Mouse (Mus musculus): ENCODE data around the gene Dpm2. TPM values are rescaled to one million over a fixed set of nuclear protein-coding genes. Genes with fewer than 3 reads are reported as not detected.

The Dpm2 gene
- total RNA-seq, 2 experiments from 2014 or later: 49.7 to 58.0 TPM

GRCm38 (mm10) chr2:32581450-32582095 is 10.9 kb downstream of the Dpm2 start:
- DNase-seq (ENCODE audit: low spot score in 2 of 2): no peak

- peak; percentile 72 to 73 for DNase-seq (ENCODE audit: low spot score in 2 of 2)
Measured at GRCm38 (mm10) chr2:32582830-32583799, 12.5 kb downstream of the Dpm2 start.

- no peak for DNase-seq (ENCODE audit: low spot score in 2 of 2)
Measured at GRCm38 (mm10) chr2:32585149-32585714, 14.6 kb downstream of the Dpm2 start.

- peak; percentile 84 to 88 for DNase-seq (ENCODE audit: low spot score in 2 of 2)
Measured at GRCm38 (mm10) chr2:32586871-32587351, 16.3 kb downstream of the Dpm2 start, which contains the start of gene St6galnac4. TSS of gene St6galnac4 (plus strand) at chr2:32587095.

GRCm38 (mm10) chr2:32587731-32588321 is 17.2 kb downstream of the Dpm2 start:
- no peak for DNase-seq (ENCODE audit: low spot score in 2 of 2)

GRCm38 (mm10) chr2:32589213-32589795 is 18.6 kb downstream of the Dpm2 start:
- DNase-seq (ENCODE audit: low spot score in 2 of 2): no peak

- no peak for DNase-seq (ENCODE audit: low spot score in 2 of 2)
Measured at GRCm38 (mm10) chr2:32590224-32590623, 19.6 kb downstream of the Dpm2 start.

GRCm38 (mm10) chr2:32591249-32591648 is 20.6 kb downstream of the Dpm2 start:
- no peak for DNase-seq (ENCODE audit: low spot score in 2 of 2)

- DNase-seq (ENCODE audit: low spot score in 2 of 2): no peak
Measured at GRCm38 (mm10) chr2:32596725-32597124, 26.1 kb downstream of the Dpm2 start.

GRCm38 (mm10) chr2:32597248-32597647 is 26.6 kb downstream of the Dpm2 start:
- DNase-seq (ENCODE audit: low spot score in 2 of 2): no peak

GRCm38 (mm10) chr2:32597699-32598098 is 27.0 kb downstream of the Dpm2 start:
- no peak for DNase-seq (ENCODE audit: low spot score in 2 of 2)

GRCm38 (mm10) chr2:32598506-32598905 is 27.8 kb downstream of the Dpm2 start:
- no peak for DNase-seq (ENCODE audit: low spot score in 2 of 2)

- DNase-seq (ENCODE audit: low spot score in 2 of 2): no peak
Measured at GRCm38 (mm10) chr2:32599409-32599808, 28.8 kb downstream of the Dpm2 start, which contains the start of gene St6galnac6. TSS of gene St6galnac6 (plus strand) at chr2:32599709.

GRCm38 (mm10) chr2:32601417-32602065 is 30.9 kb downstream of the Dpm2 start:
- DNase-seq (ENCODE audit: low spot score in 2 of 2): peak in 1 of 2 experiments; percentile 33

- DNase-seq (ENCODE audit: low spot score in 2 of 2): peak; percentile 86 to 90
Measured at GRCm38 (mm10) chr2:32602600-32603054, 32.0 kb downstream of the Dpm2 start.

GRCm38 (mm10) chr2:32604631-32605030 is 34.0 kb downstream of the Dpm2 start:
- DNase-seq (ENCODE audit: low spot score in 2 of 2): no peak

GRCm38 (mm10) chr2:32606161-32607142 is 35.8 kb downstream of the Dpm2 start:
- peak; percentile 83 to 86 for DNase-seq (ENCODE audit: low spot score in 2 of 2)

- peak in 1 of 2 experiments; percentile 39 for DNase-seq (ENCODE audit: low spot score in 2 of 2)
Measured at GRCm38 (mm10) chr2:32607262-32607947, 36.7 kb downstream of the Dpm2 start.

Data from adrenal gland, adult 18-20 months (tissue).